8 mouse cellular contexts compared by ENCODE assay signal in genomic region chr10:75060217-75060842, GRCm38 (mm10). TPM values are rescaled to one million over a fixed set of nuclear protein-coding genes. Genes with fewer than 3 reads are reported as not detected.
DNase-seq lines count a peak whose midpoint lies in the region; ATAC-seq lines count a peak whose summit lies in the region.

Bcr (plus strand) TSS chr10:75060592.

- peaks cover 5% of the 10 kb centered on the region; the same call in 1 of the 2 replicates for H3K9me3 ChIP-seq in erythroblast, embryonic 14.5 days (ENCODE audit: control insufficient read depth, low read length)
- no peaks in the 10 kb centered on the region for H3K9me3 ChIP-seq in embryonic facial prominence, embryonic 10.5 days
- no peaks in the 10 kb centered on the region for H3K9me3 ChIP-seq in kidney, embryonic 14.5 days (ENCODE audit: control insufficient read depth, low read length)
- no peaks in the 10 kb centered on the region for H3K9me3 ChIP-seq in liver, embryonic 12.5 days (replicated peaks)

- H3K4me3 ChIP-seq in erythroblast, embryonic 14.5 days (replicated peaks), result peak within 1 kb of the TSS; percentile 58
- peak within 1 kb of the TSS; percentile 88 for H3K4me3 ChIP-seq in embryonic facial prominence, embryonic 10.5 days
- peak within 1 kb of the TSS; percentile 93 for H3K4me3 ChIP-seq in kidney, embryonic 14.5 days (ENCODE audit: low read length)
- peak within 1 kb of the TSS; percentile 72 for H3K4me3 ChIP-seq in liver, embryonic 12.5 days

- DNase-seq in embryonic facial prominence, embryonic 10.5 days (ENCODE audit: low spot score), result peak; percentile 88
- DNase-seq in heart, adult 9 months (ENCODE audit: low spot score in 2 of 2), result peak; percentile 75 to 76
- DNase-seq in naive thymus-derived CD4-positive, alpha-beta T cell, adult 2 months (ENCODE audit: low read depth), result peak; percentile 70
- DNase-seq in splenic B cell, adult 2 months (ENCODE audit: low read depth, low spot score), result peak; percentile 71

- H3K27me3 ChIP-seq in erythroblast, embryonic 14.5 days (ENCODE audit: control insufficient read depth), result peaks cover 47% of the 10 kb centered on the region
- peaks cover 21% of the 10 kb centered on the region for H3K27me3 ChIP-seq in embryonic facial prominence, embryonic 10.5 days (replicated peaks; ENCODE audit: low read depth, poor library complexity, severe bottlenecking)
- no peaks in the 10 kb centered on the region for H3K27me3 ChIP-seq in kidney, embryonic 14.5 days (ENCODE audit: control insufficient read depth, insufficient read depth, low read length)
- peaks cover 51% of the 10 kb centered on the region for H3K27me3 ChIP-seq in liver, embryonic 12.5 days (replicated peaks)
- no peaks in the 10 kb centered on the region for H3K27me3 ChIP-seq in splenic B cell, adult 2 months (ENCODE audit: control insufficient read depth, insufficient read depth, low read length, poor library complexity, severe bottlenecking)

- WGBS in embryonic facial prominence, embryonic 10.5 days, result under 1% methylated on average over 72 of the region's 73 CpGs
- under 1% methylated on average over 48 of the region's 73 CpGs for WGBS in kidney, embryonic 14.5 days
- under 1% methylated on average over 60 of the region's 73 CpGs for WGBS in liver, embryonic 12.5 days (ENCODE audit: insufficient replicate concordance)

- H3K36me3 ChIP-seq in erythroblast, embryonic 14.5 days (ENCODE audit: control insufficient read depth), result no peaks in the 10 kb centered on the region
- H3K36me3 ChIP-seq in embryonic facial prominence, embryonic 10.5 days (replicated peaks), result peaks cover 20% of the 10 kb centered on the region
- H3K36me3 ChIP-seq in kidney, embryonic 14.5 days (ENCODE audit: control insufficient read depth, insufficient read depth, low read length), result no peaks in the 10 kb centered on the region; the same call in 1 of the 2 replicates
- H3K36me3 ChIP-seq in liver, embryonic 12.5 days, result peaks cover 5% of the 10 kb centered on the region; the same call in 1 of the 2 replicates
- no peaks in the 10 kb centered on the region for H3K36me3 ChIP-seq in splenic B cell, adult 2 months (ENCODE audit: control insufficient read depth, insufficient read depth, low read length, poor library complexity, severe bottlenecking)

- ATAC-seq in erythroblast, adult 5-6 weeks (replicated peaks; ENCODE audit: low FRiP score, poor library complexity, severe bottlenecking), result no peak
- peak; percentile 91 for ATAC-seq in kidney, embryonic 14.5 days (ENCODE audit: low FRiP score, low TSS enrichment)
- ATAC-seq in liver, embryonic 12.5 days, result peak; percentile 68

- peaks cover 25% of the 10 kb centered on the region for H3K4me1 ChIP-seq in erythroblast, embryonic 14.5 days (ENCODE audit: control insufficient read depth)
- peaks cover 80% of the 10 kb centered on the region for H3K4me1 ChIP-seq in embryonic facial prominence, embryonic 10.5 days
- H3K4me1 ChIP-seq in kidney, embryonic 14.5 days (ENCODE audit: control insufficient read depth, insufficient read depth, low read length), result peaks cover 41% of the 10 kb centered on the region
- peaks cover 83% of the 10 kb centered on the region for H3K4me1 ChIP-seq in liver, embryonic 12.5 days

- peak within 1 kb of the TSS; percentile 90 for H3K27ac ChIP-seq in embryonic facial prominence, embryonic 10.5 days (replicated peaks)
- H3K27ac ChIP-seq in kidney, embryonic 14.5 days (ENCODE audit: low read depth, low read length), result no peak within 1 kb of the TSS
- H3K27ac ChIP-seq in liver, embryonic 12.5 days, result peak within 1 kb of the TSS; percentile 68

- H3K9ac ChIP-seq in kidney, embryonic 14.5 days (ENCODE audit: low read depth, low read length), result peak within 1 kb of the TSS; percentile 88
- peak within 1 kb of the TSS; percentile 71 for H3K9ac ChIP-seq in liver, embryonic 12.5 days

- peak within 1 kb of the TSS; percentile 91 for H3K4me2 ChIP-seq in kidney, embryonic 14.5 days (replicated peaks; ENCODE audit: low read depth, low read length)
- H3K4me2 ChIP-seq in liver, embryonic 12.5 days, result peak within 1 kb of the TSS; percentile 88

RNA-seq across cellular contexts. Expression of gene Bcr, which starts in this region (rescaled TPM):
- polyA plus RNA-seq in erythroblast, embryonic 14.5 days (2012), result 0.03 and 0.11 TPM in 2 replicates
- total RNA-seq in erythroblast, adult 5-6 weeks (2015; ENCODE audit: low replicate concordance), result 2.7 and 3.7 TPM in 2 replicates
- total RNA-seq in erythroblast, adult 5-6 weeks (2017; ENCODE audit: low replicate concordance), result 2.3 and 4.9 TPM in 2 replicates
- 8.1 and 9.1 TPM in 2 replicates for polyA plus RNA-seq in embryonic facial prominence, embryonic 10.5 days (2016; fragmentation: Nextera tagmentation; extraction: Ambion mirVana)
- polyA plus RNA-seq in kidney, embryonic 14.5 days (2014; fragmentation: Nextera tagmentation; extraction: Ambion mirVana), result 9.2 and 10.0 TPM in 2 replicates
- 2.2 and 2.4 TPM in 2 replicates for polyA plus RNA-seq in liver, embryonic 12.5 days (2016; fragmentation: Nextera tagmentation; extraction: Ambion mirVana)
